Mouse (Mus musculus) myocyte (in vitro differentiated cells): Measurements from ENCODE around the gene Nsg1. TPM values are rescaled to one million over a fixed set of nuclear protein-coding genes. Genes with fewer than 3 reads are reported as not detected.

Source experiments
- H3K27me3 ChIP-seq: one replicate; pipeline ENCODE4 v1.6.1; 2011; ENCODE audit not compliant: control insufficient read depth, insufficient read depth, insufficient read length
- H3K36me3 ChIP-seq: one replicate; pipeline ENCODE4 v1.6.1; 2011; ENCODE audit not compliant: control insufficient read depth, insufficient read depth
- H3K4me2 ChIP-seq: one replicate; pipeline ENCODE4 v1.6.1; 2011; ENCODE audit warnings: low read depth, control low read depth
- H3K4me3 ChIP-seq: one replicate; pipeline ENCODE4 v1.5.1; 2011; ENCODE audit warnings: mild to moderate bottlenecking, control low read depth, moderate library complexity
- H3K79me2 ChIP-seq: one replicate; pipeline ENCODE4 v1.6.1; 2011; ENCODE audit not compliant: control insufficient read depth, insufficient read depth
- H3ac ChIP-seq: one replicate; pipeline ENCODE4 v1.6.1; 2011; ENCODE audit not compliant: control insufficient read depth, insufficient read length
- CEBPB ChIP-seq: IDR thresholded peaks from 2 replicates; pipeline ENCODE4 v1.6.1; 2011; ENCODE audit warnings: mild to moderate bottlenecking, moderate library complexity; ENCODE audit not compliant: poor library complexity, insufficient read depth, severe bottlenecking
- E2F4 ChIP-seq: IDR thresholded peaks from one replicate; pipeline ENCODE4 v1.6.1; 2011; ENCODE audit warnings: mild to moderate bottlenecking, control low read depth, moderate library complexity; ENCODE audit not compliant: insufficient read depth
- MAX ChIP-seq: IDR thresholded peaks from one replicate; pipeline ENCODE4 v1.6.1; 2011; ENCODE audit warnings: low read depth, mild to moderate bottlenecking, control low read depth
- MYOD1 ChIP-seq, 3 experiments: IDR thresholded peaks; one replicate each; pipeline ENCODE4 v1.6.1; 2011; ENCODE audit warnings: control low read depth in 2 of 3, low read depth in 2 of 3, mild to moderate bottlenecking in 2 of 3, moderate library complexity in 1 of 3; ENCODE audit not compliant: insufficient read length in 2 of 3, control insufficient read depth in 1 of 3
- MYOG ChIP-seq, 3 experiments: IDR thresholded peaks; one replicate each; pipeline ENCODE4 v1.6.1; 2011; ENCODE audit warnings: control low read depth in 2 of 3, low read depth in 2 of 3, mild to moderate bottlenecking in 2 of 3; ENCODE audit not compliant: insufficient read length in 2 of 3, control insufficient read depth in 1 of 3, insufficient read depth in 1 of 3
- POLR2A ChIP-seq: IDR thresholded peaks from one replicate; pipeline ENCODE4 v1.6.1; 2011; ENCODE audit warnings: low read depth, mild to moderate bottlenecking, control low read depth, moderate library complexity; ENCODE audit not compliant: insufficient read length
- POLR2AphosphoS2 ChIP-seq: IDR thresholded peaks from one replicate; pipeline ENCODE4 v1.6.1; 2011; ENCODE audit warnings: low read depth, control low read depth; ENCODE audit not compliant: insufficient read length
- REST ChIP-seq: IDR thresholded peaks from one replicate; pipeline ENCODE4 v1.6.1; 2011; ENCODE audit warnings: mild to moderate bottlenecking, control low read depth, moderate library complexity; ENCODE audit not compliant: insufficient read depth, insufficient read length
- SRF ChIP-seq: IDR thresholded peaks from one replicate; pipeline ENCODE4 v1.6.1; 2011; ENCODE audit warnings: low read depth; ENCODE audit not compliant: control insufficient read depth, insufficient read length
- TCF12 ChIP-seq: IDR thresholded peaks from one replicate; pipeline ENCODE4 v1.6.1; 2011; ENCODE audit warnings: mild to moderate bottlenecking, control low read depth; ENCODE audit not compliant: poor library complexity, insufficient read depth, severe bottlenecking
- TCF3 ChIP-seq: IDR thresholded peaks from one replicate; pipeline ENCODE4 v1.6.1; 2011; ENCODE audit warnings: low read depth, control low read depth; ENCODE audit not compliant: insufficient read length
- USF1 ChIP-seq: IDR thresholded peaks from one replicate; pipeline ENCODE4 v1.6.1; 2011; ENCODE audit warnings: low read depth, mild to moderate bottlenecking, control low read depth, moderate library complexity
- polyA plus RNA-seq: library from polyadenylated mRNA; unstranded; fragments of >200 nt; fragmentation: generic; extraction: Trizol; gene quantifications from one replicate; pipeline ENCODE4 v1.2.1, GENCODE M21; 2012; ENCODE audit warnings: missing spikeins

The Nsg1 gene
- polyA plus RNA-seq, 1 experiment: 13.8 TPM

DNA sequence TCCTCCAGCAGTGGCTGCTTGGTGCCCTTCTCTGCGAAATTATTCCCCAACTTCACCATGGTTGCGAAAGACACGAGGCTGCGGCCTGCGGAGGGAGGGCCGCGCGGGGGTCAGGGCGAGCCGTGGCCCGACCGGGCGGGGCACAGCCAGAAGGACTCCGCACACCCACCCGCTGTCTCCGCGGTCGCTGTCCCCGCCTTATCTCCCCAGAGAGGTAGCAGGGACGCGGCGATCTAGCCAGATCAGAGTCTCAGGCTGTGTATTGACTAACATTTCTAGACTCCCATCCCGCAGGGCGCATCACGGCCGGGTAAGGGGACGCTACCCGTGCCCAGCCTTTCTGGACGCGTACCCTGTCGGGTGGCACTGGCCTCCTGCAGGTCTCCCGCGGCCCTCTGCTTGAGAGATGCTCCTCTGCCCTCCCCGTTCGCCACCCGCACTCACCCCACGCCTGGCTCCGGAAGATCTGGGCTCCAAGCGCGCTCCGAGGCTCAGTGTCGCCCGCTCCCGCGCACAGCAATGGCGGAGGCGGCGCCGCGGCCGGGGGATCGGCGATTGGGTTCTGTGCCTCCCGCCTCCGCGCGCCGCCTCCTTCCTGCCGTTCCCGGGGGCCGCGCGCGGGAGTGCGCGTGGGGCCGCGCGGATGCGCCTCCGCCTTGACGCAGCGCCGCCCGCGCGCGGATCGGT is 617 bp downstream of the Nsg1 start:
- peaks cover 19% of the 10 kb centered on the region for H3K27me3 ChIP-seq
- no peaks in the 10 kb centered on the region for H3K79me2 ChIP-seq
- H3K4me2 ChIP-seq: peak overlapping the region; percentile 67
- peak overlapping the region; percentile 21 for H3K4me3 ChIP-seq
- peak overlapping the region; percentile 13 for H3ac ChIP-seq
- no peaks in the 10 kb centered on the region for H3K36me3 ChIP-seq
- peak; percentile 58 for TF ChIP-seq POLR2A
- no peak for TF ChIP-seq E2F4
- no peak for TF ChIP-seq MYOD1 (IDR thresholded peaks at IDR 0.05; ENCODE audit: control insufficient read depth in 1 of 3, insufficient read length in 2 of 3, low read depth in 2 of 3)

DNA sequence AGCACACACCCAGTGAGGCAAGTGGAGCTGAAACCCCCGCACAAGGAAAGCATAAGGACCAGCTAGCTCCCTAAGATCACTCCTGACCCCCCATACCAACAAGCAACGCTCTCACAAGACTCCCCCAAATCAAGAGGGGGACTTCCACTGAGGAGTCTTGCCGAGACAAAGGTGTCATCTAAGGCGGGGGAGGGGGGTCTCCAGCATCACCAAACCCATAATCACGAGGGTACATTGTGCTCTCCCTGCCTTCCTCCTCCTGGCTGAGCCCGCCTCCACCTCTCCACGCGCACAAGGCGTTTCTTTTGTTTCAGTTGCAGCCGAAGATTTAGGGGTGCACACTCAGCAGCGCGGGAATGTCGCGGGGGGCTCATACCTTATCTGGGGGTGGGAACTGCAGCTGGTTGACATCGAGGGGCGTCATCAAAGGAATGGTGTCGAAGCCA is 1.2 kb downstream of the Nsg1 start:
- TF ChIP-seq SRF (no peak), MYOG (IDR thresholded peaks at IDR 0.05; ENCODE audit: control insufficient read depth in 1 of 3, insufficient read depth in 1 of 3, insufficient read length in 2 of 3, low read depth in 2 of 3) (no peak), E2F4 (no peak), TCF12 (no peak), TCF3 (no peak), REST (no peak), POLR2A (no peak), POLR2AphosphoS2 (no peak), USF1 (no peak), MYOD1 (IDR thresholded peaks at IDR 0.05; ENCODE audit: control insufficient read depth in 1 of 3, insufficient read length in 2 of 3, low read depth in 2 of 3) (no peak), MAX (no peak), CEBPB (no peak)
- no peaks in the 10 kb centered on the region for H3K79me2 ChIP-seq
- H3ac ChIP-seq: peak overlapping the region; percentile 13
- H3K4me2 ChIP-seq: peak overlapping the region; percentile 67
- H3K36me3 ChIP-seq: no peaks in the 10 kb centered on the region
- peak overlapping the region; percentile 21 for H3K4me3 ChIP-seq
- H3K27me3 ChIP-seq: peaks cover 19% of the 10 kb centered on the region

DNA sequence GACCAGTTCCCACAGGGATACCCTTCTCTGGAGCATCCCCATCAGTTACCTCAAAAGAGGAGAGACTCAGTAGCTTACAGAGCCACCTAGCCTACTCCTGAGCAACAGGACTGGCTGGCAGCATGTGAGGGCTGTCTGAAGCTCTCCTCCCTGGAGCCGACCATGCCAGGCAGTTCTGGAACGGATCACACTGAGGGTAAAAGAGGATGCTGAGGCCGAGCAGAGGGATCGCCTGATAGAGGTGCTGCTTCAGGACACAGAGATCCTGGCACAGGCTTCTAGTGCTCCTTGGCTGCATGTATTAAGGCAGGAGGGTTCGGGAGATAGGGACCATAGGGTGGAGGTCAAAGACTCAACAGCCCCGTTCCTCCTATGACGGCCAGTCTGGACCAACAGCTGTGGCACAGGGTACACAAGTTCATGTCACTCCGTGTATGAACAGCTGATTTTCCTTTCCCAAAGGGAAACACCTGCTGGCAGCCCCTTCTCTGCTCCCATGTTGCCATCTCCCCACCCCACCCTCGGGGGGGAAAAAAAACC is 2.2 kb downstream of the Nsg1 start:
- H3K36me3 ChIP-seq: no peaks in the 10 kb centered on the region
- H3K4me2 ChIP-seq: no peak overlapping the region
- no peaks in the 10 kb centered on the region for H3K79me2 ChIP-seq
- no peak overlapping the region for H3ac ChIP-seq
- H3K4me3 ChIP-seq: no peak overlapping the region
- peaks cover 14% of the 10 kb centered on the region for H3K27me3 ChIP-seq
- TF ChIP-seq POLR2A (no peak), TCF12 (no peak), TCF3 (no peak), REST (no peak), SRF (no peak), MYOD1 (IDR thresholded peaks at IDR 0.05; ENCODE audit: control insufficient read depth in 1 of 3, insufficient read length in 2 of 3, low read depth in 2 of 3) (no peak), POLR2AphosphoS2 (no peak), MYOG (IDR thresholded peaks at IDR 0.05; ENCODE audit: control insufficient read depth in 1 of 3, insufficient read depth in 1 of 3, insufficient read length in 2 of 3, low read depth in 2 of 3) (no peak), E2F4 (no peak)

DNA sequence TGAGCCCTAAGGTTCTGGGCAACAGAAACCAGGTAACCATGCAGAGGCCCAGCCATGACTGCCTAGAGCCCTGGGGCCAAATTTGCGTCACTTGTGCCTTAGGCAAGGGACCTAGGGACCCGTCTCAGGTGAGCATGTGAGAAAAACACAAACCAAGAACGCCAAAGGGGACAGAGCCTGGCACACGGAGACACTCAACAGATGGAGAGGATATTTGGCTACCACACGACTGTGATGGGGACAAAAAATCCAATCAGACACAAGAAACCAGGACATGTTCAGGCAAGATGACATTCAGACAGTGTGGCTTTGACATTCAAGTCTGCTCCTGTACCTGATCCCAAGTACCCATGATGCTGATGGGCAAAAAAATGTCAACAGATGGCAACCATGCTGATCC is 6.1 kb downstream of the Nsg1 start:
- Histone ChIP-seq H3K79me2 (no peaks in the 10 kb centered on the region), H3K4me2 (no peak overlapping the region), H3ac (no peak overlapping the region), H3K27me3 (no peaks in the 10 kb centered on the region), H3K4me3 (no peak overlapping the region), H3K36me3 (no peaks in the 10 kb centered on the region)
- TF ChIP-seq POLR2A: no peak
- no peak for TF ChIP-seq MYOG (IDR thresholded peaks at IDR 0.05; ENCODE audit: control insufficient read depth in 1 of 3, insufficient read depth in 1 of 3, insufficient read length in 2 of 3, low read depth in 2 of 3)
- TF ChIP-seq MYOD1 (IDR thresholded peaks at IDR 0.05; ENCODE audit: control insufficient read depth in 1 of 3, insufficient read length in 2 of 3, low read depth in 2 of 3): no peak
- TF ChIP-seq TCF3: no peak
- no peak for TF ChIP-seq USF1
- no peak for TF ChIP-seq SRF

DNA sequence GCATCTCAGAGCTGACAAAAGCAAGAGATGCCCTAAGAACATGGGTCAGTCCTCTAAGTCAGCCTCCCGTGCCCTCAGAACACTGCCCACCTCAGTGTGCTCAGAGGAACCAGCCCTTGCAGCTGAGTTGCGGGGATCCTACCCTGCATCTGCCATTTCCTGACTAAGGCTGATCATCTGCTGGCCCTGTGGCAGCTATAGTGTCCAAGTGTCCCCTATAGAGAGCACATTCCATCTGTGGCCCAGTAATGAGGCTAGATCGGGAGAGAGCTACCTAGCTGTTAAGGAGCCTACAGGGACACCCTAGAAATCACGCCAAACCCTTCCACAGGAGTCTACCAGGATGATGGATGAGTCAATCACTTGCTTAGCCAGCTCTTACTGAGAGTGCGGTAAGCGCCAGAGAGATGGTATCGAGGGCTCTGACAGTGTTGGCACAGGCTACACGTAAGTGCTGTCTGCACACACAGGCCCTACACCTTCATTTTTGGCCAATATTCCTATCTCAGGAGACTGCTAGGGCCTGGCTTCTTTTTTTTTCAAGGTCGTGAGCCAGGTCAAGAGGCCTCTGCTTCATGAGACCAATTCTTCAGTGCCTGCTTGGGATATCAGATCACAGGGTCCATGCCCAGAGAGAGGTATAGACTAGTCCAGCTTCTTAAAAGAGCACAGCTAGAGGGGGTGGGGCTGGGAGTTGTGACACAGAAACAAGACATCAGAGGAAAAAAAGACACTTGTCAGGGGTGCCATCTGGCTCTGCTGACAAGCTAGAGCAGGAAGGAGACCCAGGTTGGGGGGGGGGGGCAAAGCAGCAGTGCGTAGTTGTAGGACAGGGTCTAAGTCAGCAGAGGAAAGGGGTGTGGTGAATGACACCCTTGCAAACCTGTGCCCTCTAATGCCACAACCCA is 7.3 kb downstream of the Nsg1 start:
- Histone ChIP-seq H3K36me3 (no peaks in the 10 kb centered on the region), H3K79me2 (no peaks in the 10 kb centered on the region), H3K4me2 (no peak overlapping the region), H3K4me3 (no peak overlapping the region), H3ac (no peak overlapping the region), H3K27me3 (no peaks in the 10 kb centered on the region)
- TF ChIP-seq REST: no peak
- no peak for TF ChIP-seq CEBPB
- TF ChIP-seq POLR2A: no peak
- no peak for TF ChIP-seq E2F4
